Mouse (Mus musculus): ENCODE data around the gene Plxna4.

DNA sequence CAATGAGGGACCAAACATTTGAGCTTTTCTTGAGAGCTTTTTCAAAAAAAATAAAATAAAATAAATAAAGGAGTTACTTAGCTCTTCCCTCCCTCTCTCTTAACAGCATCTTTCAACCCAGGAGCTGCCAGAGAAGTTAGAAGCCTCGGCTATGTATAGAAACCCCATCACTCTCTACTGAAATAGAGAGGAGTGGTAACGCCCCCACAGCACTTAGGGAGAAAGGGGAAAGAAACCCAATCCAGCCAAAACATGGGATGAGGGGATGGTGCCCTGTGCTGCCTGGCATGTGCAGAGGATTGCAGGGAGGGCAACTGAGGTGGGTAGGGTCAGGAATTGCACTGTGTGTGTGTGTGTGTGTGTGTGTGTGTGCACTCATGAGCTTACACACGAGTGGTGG lies 228.3 kb downstream of the Plxna4 start:
- TF ChIP-seq POLR2A (IDR thresholded peaks at IDR 0.05; ENCODE audit: borderline replicate concordance, low read depth, low read length) (no peak), CTCF (IDR thresholded peaks at IDR 0.05; ENCODE audit: low read depth, low read length) (no peak)
